Mouse (Mus musculus) forebrain, embryonic 15.5 days (tissue): ENCODE measurements at regions not wholly inside any gene's neighbourhood (a gene's known extent, or its start where the extent isn't known, plus 50 kb on each side); places are given as distances from the start of the nearest gene placed in this dataset.

Experiments used
- ATAC-seq: fragments of 200-750 bp; cut with Nextera tagmentation; replicated peaks from 2 replicates; pipeline ENCODE4 v1.8.0; 2017; ENCODE audit warnings: mild to moderate bottlenecking, moderate TSS enrichment, moderate library complexity
- H3K27ac ChIP-seq: fragments of 300-500 bp; sonication (generic); replicated peaks from 2 replicates; pipeline ENCODE4 v1.5.1; 2015; ENCODE audit warnings: mild to moderate bottlenecking, inconsistent platforms
- H3K27me3 ChIP-seq: fragments of 300-500 bp; sonication (generic); 2 replicates; pipeline ENCODE4 v1.6.1; 2015; ENCODE audit warnings: inconsistent platforms
- H3K36me3 ChIP-seq: fragments of 300-500 bp; sonication (generic); 2 replicates; pipeline ENCODE4 v1.6.1; 2015; ENCODE audit warnings: mild to moderate bottlenecking, inconsistent platforms
- H3K4me1 ChIP-seq: fragments of 300-500 bp; sonication (generic); 2 replicates; pipeline ENCODE4 v1.6.1; 2015; ENCODE audit warnings: inconsistent platforms
- H3K4me2 ChIP-seq: fragments of 300-500 bp; sonication (generic); replicated peaks from 2 replicates; pipeline ENCODE4 v1.6.1; 2015; ENCODE audit warnings: mild to moderate bottlenecking, inconsistent platforms
- H3K4me3 ChIP-seq: fragments of 300-500 bp; sonication (generic); 2 replicates; pipeline ENCODE4 v1.5.1; 2015; ENCODE audit warnings: mild to moderate bottlenecking, inconsistent platforms
- H3K9ac ChIP-seq: fragments of 300-500 bp; sonication (generic); replicated peaks from 2 replicates; pipeline ENCODE4 v1.6.1; 2015; ENCODE audit warnings: mild to moderate bottlenecking, inconsistent platforms
- H3K9me3 ChIP-seq: fragments of 300-500 bp; sonication (generic); 2 replicates; pipeline ENCODE4 v1.6.1; 2016; ENCODE audit warnings: inconsistent platforms
- WGBS: fragments of 180-500 bp; shearing (Covaris S2); methylation state at CpG from one replicate; pipeline ENCODE4 v1.1.7; 2015; ENCODE audit warnings: mixed read lengths; 5-methylcytosine and 5-hydroxymethylcytosine counted together

- Histone ChIP-seq H3K9ac (no peak overlapping the region), H3K36me3 (no peaks in the 10 kb centered on the region), H3K27ac (no peak overlapping the region), H3K27me3 (no peaks in the 10 kb centered on the region), H3K4me1 (no peaks in the 10 kb centered on the region), H3K9me3 (no peaks in the 10 kb centered on the region), H3K4me2 (no peak overlapping the region), H3K4me3 (no peak overlapping the region)
- ATAC-seq, result no peak
- 88% methylated on average over 1 of the region's 1 CpGs for WGBS
Measured at GRCm38 (mm10) chr8:78944367-78944766, 83.9 kb upstream of the Zfp827 start.

- no peak for ATAC-seq
- H3K27ac ChIP-seq, result no peak overlapping the region
- H3K4me1 ChIP-seq, result no peaks in the 10 kb centered on the region
- H3K9ac ChIP-seq, result no peak overlapping the region
- H3K4me3 ChIP-seq, result no peak overlapping the region
- H3K9me3 ChIP-seq, result no peaks in the 10 kb centered on the region
- no peak overlapping the region for H3K4me2 ChIP-seq
- 67% methylated on average over 1 of the region's 1 CpGs for WGBS
- H3K36me3 ChIP-seq, result no peaks in the 10 kb centered on the region
- H3K27me3 ChIP-seq, result no peaks in the 10 kb centered on the region
Measured at GRCm38 (mm10) chr8:78945607-78946006, 82.6 kb upstream of the Zfp827 start.

GRCm38 (mm10) chr8:78946085-78946484 lies 82.2 kb upstream of the Zfp827 start:
- 91% methylated on average over 2 of the region's 2 CpGs for WGBS
- H3K9me3 ChIP-seq, result no peaks in the 10 kb centered on the region
- no peak overlapping the region for H3K4me3 ChIP-seq
- no peak overlapping the region for H3K9ac ChIP-seq
- ATAC-seq, result no peak
- no peaks in the 10 kb centered on the region for H3K36me3 ChIP-seq
- H3K4me1 ChIP-seq, result no peaks in the 10 kb centered on the region
- no peak overlapping the region for H3K4me2 ChIP-seq
- no peaks in the 10 kb centered on the region for H3K27me3 ChIP-seq
- H3K27ac ChIP-seq, result no peak overlapping the region

GRCm38 (mm10) chr8:78975034-78975433 lies 53.2 kb upstream of the Zfp827 start:
- H3K9ac ChIP-seq, result no peak overlapping the region
- H3K4me1 ChIP-seq, result no peaks in the 10 kb centered on the region
- no peaks in the 10 kb centered on the region for H3K36me3 ChIP-seq
- no peaks in the 10 kb centered on the region for H3K27me3 ChIP-seq
- no peak overlapping the region for H3K4me3 ChIP-seq
- H3K4me2 ChIP-seq, result no peak overlapping the region
- ATAC-seq, result no peak
- H3K9me3 ChIP-seq, result no peaks in the 10 kb centered on the region
- WGBS, result 94% methylated on average over 3 of the region's 3 CpGs
- no peak overlapping the region for H3K27ac ChIP-seq
